Mouse (Mus musculus): Measurements from ENCODE around the gene Lmod3. TPM values are rescaled to one million over a fixed set of nuclear protein-coding genes. Genes with fewer than 3 reads are reported as not detected.
"Not testable (repeated sequence)": the region's sequence is repeated elsewhere in the genome, so short reads cannot be mapped to it uniquely, and the experiment has no call there.

The Lmod3 gene
- polyA plus RNA-seq, 3 experiments from 2014 or later: 0.15 to 0.16 TPM; not detected in 1

DNA sequence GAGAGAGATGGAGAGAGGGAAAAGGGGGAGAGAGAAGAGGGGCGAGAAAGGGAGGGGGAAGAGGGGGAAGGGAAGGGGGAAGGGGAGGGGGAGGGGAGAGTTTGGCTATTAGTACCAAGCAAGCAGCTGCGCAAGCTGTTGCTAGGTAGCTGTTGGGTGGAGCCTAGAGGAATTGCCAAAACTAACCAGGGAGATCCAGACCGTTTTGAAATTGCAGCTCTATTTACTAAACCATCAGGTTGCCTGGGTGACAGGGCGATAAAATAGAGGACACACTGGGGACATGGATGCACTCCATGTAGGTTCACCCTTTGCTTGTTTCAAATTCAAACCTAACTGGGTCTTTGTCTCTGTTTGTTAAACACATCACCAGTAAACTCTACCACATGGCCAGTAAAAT lies 23.8 kb upstream of the Lmod3 start:
- ATAC-seq: no peak

DNA sequence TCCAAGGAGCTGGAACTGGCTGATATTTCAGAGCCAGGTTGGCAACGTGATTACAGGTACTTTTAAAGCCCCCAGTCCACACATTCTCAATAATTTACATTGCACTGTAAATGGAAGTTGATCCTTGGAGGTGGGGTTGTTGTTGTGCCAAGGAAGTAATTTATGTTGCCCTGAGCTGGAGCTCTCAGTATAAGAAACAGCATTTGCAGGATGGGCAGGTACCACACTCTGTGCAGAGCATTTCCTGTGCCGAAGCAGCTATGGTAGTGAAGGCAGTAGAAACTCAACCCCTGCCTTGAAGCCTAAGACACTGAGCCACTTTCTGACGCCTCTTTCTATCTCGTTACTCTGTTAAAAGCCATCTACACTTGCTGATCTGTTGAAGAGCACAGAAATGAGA lies 23.2 kb upstream of the Lmod3 start:
- no peak for ATAC-seq

DNA sequence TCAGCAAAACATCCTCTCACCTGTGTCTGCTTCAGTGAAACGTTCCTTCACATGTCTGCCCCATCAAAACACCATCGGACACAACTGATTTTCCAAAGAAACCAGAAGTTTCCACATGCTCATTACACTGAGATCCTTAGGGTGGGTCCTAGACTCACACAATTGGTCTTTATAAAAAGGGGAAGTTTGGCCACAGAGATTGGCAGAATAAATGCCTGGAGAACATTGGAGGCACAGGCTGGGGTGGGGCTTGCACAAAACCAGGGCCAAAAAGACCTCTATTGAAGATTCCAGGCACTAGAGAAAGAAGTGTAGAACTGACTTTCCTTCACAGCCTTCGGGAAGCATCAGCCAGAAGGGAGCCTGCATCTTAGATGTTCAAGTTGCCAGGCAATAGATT lies 21.2 kb upstream of the Lmod3 start:
- ATAC-seq: no peak

DNA sequence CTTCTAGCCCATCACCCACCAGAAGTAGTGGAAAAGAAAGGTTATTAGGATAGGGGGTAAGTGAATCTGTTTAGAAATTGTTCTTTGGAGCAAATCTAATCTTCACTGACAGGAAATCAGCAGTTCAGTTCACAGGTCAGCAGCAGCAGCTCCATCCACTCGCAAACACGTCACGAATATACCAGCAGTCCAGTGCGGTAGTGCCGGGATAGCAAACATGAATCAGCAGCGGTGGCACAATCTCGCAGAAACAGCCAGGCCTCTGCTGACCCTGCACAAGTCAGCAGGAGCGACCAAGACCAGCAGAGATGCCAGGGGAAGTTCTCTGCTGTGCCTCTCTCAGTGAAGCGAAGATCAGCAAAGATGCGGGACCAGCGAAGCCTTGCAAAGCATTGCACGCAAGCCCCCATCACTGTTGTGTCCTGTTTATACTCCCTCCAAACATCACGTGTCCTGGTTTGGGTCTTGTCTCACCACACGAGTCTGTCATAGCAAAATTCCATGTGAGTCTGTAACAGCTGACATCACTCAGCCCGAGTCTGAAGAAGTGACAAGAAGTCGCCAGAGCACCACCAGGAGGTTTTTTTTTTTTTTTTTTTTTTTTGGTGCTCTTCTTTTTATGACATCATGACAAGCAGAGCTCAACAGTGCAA lies 20.6 kb upstream of the Lmod3 start:
- no peak for ATAC-seq

DNA sequence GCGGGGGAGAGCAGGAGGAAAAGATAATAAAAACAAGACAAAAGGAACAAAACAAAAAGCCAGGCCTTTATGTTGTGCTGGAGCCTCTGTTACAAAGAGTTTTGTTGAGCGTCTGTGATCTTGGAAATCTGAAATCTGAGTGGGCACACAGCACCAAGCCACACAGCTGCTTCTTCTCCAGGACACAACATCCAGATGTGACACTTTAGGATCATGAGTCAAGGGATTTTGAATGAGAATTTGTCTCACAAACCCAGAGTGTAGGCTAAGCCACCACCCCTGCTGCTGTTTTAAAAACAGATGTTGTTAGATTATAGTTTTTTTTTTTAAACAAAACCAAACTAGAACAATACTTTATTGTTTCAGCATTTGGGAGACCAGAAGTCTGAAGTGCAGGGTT lies 19.8 kb upstream of the Lmod3 start:
- ATAC-seq: no peak

DNA sequence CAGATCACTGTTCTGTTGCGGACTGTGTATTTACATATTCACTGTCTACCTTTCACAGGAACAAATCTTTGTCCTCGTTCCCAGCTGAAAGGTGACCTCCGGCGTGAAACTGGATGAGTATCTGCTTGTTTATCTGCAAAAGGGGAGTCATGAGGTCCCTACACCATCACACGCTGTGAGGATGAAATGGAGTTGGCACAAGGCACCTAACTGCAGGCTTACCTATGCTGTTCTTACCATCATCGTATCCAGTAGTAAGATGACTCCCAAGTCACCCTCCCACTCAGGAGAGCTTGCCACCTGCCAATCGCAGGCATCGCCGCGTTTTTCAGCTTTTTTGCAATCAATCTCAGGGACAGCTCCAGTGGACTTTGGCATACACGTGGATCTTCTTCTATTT lies 17.0 kb upstream of the Lmod3 start:
- ATAC-seq: no peak

DNA sequence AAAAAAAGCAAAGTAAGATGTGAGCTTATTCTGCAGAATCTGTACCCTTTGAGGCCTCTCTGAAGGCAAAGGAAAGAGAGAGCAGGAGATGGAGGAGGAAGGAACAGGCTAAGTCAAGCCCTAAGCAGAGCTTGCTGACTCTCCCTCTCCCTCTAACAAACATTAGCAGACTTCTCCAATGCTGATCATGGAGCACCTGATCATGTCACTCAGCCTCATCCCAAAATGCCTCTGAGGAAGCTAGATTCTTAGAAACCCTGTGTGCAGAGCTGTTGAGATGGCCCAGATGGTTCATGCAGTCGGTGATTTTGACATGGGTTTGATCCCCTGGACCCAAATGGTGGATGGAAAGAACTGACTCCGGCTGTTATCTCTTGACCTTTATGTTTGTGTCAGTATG lies 14.6 kb upstream of the Lmod3 start:
- no peak for ATAC-seq

DNA sequence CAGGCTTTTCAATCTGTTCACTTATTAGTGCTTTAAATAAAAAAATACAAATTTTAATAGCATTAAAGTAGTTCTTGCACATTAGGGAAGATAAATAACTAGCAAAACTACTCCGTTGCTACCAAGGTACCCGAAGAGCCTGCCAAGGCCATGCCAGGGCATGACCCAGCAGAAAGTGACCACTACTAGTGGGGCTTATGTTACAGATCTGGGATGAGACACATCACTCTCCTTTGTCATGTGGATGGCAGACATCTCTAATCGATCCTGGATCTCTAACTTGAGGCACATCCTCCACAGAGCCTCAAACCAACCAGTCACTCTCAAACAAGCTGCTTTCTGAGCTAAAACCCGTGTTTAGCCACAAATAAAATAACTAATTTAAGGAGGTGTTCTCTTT lies 14.1 kb upstream of the Lmod3 start:
- ATAC-seq: no peak

DNA sequence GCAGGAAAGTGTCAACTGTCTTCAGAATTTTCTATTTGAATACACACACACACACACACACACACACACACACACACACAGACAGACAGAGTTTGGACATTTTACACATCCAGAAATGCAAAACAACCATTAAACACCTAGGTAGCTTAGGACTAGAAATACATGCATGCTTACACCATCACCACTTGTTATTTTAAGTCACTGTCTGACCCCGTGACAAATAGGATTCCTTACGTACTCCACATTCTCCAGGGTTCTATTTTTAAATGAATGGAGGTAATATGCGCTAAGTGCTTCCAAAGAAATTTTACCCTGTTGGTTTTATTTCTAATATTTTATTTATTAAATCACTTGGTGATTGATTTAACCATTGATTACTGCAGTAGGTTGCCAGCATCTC lies 13.1 kb upstream of the Lmod3 start:
- ATAC-seq: no peak

DNA sequence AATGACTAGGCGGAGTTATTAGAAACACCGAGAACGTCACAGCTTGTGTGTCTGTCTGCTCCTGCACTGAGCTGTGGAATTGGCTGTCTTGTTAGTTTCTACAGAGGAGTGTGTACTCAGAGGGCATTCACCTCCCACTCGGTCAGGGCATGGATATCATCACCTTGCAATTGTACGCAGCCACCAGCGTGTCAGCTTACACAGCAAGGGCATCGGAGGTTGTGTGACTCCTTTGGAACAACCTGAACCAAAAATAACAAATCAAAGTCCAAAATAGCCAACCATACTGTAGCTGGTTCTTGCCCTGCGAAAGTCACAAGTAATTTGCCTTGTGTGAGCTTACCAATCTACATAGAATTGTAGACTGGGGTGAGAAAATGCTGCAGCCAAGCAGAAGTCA lies 12.7 kb upstream of the Lmod3 start:
- no peak for ATAC-seq

DNA sequence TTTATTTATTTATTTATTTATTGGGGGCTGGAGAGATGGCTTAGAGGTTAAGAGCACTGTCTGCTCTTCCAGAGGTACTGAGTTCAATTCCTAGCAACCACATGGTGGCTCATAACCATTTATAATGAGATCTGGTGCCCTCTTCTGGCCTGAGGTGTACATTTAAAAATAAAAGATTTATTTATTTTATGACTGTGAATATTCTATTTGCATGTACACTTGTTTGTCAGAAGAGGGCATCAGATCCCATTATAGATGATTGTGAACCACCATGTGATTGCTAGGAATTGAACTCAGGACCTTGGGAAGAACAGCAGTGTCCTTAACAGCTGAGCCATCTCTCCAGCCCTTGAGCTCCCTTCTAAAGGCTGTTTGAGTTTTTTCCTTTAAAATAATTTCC lies 11.2 kb upstream of the Lmod3 start:
- ATAC-seq: not testable (repeated sequence)

DNA sequence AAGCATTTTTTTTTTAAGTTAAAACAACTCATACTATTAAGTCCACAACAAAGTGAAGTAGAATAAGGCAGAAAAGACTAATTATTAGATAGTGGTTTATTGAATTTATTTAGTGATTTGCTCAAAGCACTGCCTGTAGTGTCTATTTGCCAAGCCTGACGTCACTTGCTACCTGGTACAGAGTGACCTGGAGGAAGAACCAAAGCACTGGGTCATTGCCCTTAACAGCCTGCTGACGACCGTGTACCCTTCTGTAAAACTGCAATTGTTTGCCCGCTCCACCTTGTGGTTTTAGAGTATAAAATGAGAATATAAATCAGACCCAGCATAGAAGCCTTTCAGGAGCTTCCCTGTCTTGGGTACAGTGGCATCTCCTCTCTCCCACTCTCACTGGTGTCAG lies 9.7 kb upstream of the Lmod3 start:
- no peak for ATAC-seq

DNA sequence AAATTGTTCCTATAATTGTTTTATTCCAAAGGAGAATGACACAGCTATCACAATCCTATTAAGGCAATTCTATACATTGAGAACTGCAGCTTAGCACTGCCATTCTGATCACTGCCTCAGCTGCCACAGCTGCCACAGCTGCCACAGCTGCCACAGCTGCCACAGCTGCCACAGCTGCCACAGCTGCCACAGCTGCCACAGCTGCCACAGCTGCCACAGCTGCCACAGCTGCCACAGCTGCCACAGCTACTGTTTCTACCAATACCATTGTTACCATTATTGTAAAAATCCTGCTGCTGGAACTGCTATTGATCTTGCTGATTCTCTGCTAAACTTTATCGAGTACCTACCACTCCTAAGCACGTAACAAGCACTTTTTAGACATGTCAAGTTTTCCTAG lies 7.4 kb upstream of the Lmod3 start:
- ATAC-seq: not testable (repeated sequence)

DNA sequence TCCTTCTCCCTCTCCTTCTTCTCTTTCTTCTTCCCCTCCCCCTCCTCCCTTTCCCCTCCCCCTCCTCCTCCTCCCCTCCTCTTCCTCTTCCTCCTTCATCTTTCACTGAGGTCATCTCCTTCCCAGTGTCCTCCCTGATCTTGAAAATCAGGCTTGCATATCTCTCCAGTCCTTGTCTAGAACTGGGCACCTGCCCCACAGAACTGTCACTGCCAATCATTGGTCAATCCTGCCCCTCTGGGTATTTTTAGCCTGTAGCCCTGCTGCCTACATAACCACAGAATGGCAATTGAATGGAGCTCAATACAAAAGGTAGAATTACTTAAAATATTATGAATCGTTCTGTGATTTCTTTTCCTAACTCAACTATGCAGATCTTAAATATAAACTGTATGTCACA lies 5.9 kb upstream of the Lmod3 start:
- no peak for ATAC-seq

DNA sequence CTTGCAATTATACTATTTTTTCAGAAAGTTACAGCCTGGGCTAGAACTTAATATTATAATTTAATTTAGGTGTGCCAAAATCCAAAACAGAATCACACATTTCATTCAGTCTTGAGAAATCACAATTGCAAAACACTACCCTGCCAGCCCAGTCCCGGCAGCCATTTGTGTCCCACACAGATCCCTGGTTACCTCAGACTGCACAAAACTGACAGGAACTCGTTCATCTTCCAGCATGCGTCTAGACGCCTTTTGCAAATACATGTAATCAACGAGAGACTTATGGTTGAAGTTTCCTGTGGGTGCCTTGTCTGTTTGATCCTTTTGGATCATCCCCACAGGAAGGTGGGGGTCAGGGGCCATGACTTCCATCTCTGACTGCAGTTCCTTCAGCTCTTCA lies 473 bp downstream of the Lmod3 start:
- no peak for ATAC-seq

DNA sequence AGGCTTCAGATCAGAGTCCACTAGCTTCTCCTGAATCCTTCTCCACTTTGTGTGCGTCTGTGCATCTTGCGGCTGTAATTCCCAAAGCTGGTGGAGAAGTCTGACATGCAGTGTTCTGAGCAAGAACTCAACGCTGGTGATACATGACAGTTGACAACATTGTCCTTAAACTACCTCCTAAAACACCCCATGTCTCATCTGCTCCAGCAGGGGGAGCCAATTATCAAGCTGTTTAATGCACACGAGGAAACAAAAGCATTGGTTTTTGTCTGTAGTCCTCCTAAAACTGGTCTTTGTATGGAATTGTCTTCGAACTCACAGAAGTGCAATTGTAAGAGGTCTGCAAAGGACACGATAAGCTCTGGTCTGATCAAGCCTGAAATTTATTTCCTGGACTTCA lies 1.6 kb downstream of the Lmod3 start:
- peak; percentile 70 for ATAC-seq

DNA sequence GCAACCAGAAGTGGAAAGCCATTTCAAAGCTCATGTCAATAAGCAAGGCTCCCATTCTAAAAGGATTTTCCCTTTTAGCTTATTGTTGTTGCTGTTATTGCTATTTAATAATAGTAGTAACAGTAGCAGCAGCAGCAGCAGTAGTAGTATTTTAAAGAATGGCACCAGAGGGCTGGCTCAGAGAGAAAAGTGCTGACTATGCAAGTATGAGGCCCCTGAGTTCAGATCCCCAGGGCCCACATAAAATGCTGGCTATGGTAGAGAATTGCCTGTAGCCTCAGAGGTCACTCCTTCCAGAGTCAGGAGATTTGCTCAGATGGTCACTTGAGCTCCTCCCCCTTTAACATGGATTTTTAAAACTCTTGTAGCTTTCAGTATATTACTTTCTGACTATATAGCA lies 7.4 kb downstream of the Lmod3 start:
- no peak for ATAC-seq

DNA sequence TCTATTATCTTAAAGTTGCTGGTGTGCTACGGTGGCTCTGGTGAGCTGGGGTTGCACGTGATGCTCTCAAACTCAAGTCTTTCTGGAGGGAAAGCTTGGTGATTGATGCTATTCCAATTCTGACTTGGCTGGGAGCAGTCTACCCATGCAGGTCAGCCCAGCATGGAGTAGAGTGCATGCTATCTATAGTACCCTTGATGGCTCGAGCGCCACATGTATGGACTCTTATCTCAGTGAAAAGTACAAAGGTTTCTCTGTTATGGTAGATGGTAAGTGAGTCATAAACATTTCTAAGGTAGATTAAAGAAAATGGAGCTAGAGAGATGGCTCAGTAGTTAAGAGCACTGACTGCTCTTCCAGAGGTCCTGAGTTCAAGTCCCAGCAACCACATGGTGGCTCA lies 10.0 kb downstream of the Lmod3 start:
- no peak for ATAC-seq

DNA sequence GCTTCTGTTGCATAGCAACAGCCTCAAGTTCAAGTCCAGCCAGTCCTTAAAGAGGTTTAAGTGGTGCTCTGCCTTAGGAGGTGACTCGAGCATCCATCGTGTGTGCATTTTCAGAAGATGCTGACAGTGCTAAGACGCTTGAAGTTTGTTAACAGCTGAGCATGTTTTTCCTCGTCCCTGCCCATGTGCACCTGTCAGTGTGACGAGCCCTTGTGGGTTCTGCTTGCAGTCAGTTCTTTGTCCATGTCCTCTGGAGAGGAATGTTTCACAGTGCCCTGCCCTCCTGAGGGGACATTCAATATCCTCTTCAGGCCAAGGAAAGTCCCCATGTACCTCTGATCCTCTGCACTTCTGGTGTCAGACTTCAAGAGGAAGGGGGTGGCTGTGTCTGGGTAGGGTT lies 12.5 kb downstream of the Lmod3 start:
- no peak for ATAC-seq

DNA sequence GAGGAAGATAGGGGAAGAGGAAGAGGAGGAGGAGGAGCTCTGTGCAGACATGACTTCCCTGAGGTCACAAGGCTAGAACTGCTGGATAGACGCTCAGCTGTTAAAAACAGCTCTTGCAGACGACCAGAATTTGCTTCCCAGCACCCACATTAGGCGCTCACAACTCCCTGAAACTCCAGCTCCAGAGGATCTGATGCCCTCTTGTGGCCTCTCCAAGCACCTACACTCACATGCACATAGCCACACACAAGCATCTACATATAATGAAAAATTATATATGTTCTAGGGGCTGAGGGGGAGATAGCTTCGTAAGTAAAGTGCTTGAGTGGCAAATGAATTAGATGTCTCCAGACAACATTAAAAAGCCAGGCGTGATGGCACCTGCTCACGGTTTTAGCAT lies 13.2 kb downstream of the Lmod3 start:
- ATAC-seq: no peak

DNA sequence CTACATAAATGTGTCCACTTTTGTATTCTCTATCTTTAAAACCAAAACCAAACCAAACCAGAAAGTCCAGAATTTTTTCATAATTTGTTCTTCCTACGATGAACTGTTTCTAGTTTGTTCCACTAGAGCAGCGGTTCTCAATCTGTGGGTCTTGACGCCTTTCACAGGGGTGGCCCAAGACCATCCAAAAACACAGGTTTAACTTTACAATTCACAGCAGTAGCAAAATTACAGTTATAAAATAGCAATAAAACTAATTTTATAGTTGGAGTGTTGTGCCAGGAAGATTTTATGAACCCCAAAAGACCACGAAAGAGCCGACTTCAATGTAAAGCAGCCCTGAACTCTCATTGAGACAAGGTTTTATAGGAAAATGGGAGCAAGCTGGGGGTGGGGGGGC lies 16.5 kb downstream of the Lmod3 start:
- no peak for ATAC-seq

DNA sequence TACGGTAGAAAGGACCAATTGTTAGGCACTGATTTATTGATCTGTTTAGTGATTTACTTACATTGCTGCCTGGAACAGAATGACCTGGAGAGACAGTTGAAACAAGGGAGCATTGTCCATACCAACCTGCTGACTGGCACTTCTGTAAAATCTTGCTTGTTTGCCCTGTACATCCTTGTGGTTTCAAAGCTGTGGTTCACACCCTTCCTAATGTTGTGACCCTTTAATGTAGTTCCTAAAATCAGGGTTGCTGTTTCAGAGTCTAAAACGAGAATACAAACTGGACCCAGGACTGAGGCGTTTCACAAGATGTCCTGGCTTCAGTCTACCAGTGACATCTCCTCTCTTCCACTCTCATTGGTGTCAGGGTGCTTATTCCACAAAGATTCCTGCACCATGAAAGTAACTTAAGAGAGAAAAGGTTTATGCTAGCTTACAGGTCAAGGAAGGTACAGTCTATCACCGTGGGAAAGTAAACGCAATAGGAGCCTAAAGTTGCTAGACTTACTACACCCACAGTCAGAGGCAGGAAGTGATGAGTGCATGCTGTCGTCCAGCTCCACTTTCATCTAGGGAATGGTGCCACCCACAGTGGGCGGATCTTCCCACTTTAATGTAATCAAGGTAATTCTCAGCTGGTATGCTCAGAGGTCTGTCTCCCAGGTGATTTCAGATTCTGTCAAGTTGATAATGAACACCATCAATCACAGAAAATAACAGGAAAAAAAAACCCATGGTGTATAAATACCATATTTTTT lies 17.5 kb downstream of the Lmod3 start:
- peak; percentile 48 for ATAC-seq

DNA sequence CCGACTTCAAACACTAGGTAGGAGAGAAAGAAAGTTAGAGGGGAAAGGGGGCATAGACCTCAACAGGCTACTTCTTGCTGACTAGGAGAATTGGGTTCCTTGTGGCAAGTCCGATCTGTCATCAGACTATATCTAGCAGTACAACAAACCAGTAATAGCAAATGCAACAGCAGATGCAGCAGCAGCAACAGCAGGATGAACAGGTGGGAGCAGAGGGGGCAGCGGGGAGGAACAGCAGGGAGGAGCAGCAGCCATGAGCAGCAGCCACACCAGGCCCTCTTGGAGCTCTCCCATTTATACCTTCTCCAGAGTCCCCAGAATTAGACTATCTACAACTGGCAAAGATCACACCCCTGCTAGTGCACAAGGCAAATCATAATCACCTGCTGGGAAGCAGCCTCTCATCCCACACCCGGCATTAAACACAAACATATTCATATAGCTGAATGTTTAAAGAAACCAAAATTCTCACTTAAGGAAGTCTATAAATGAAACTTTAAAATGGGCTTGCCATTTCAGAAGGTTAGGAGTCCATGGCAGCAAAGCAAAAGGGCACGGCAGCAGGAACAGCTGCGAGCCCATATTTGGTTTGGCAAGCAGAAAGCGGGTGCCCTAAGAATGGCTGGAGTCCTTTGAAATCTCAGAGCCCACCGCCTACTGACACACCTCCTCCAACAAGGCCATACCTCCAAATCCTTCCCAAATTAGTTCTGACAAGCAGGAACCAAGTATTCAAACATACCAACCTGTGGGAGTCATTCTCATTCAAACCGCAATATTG lies 25.3 kb downstream of the Lmod3 start:
- ATAC-seq: no peak

DNA sequence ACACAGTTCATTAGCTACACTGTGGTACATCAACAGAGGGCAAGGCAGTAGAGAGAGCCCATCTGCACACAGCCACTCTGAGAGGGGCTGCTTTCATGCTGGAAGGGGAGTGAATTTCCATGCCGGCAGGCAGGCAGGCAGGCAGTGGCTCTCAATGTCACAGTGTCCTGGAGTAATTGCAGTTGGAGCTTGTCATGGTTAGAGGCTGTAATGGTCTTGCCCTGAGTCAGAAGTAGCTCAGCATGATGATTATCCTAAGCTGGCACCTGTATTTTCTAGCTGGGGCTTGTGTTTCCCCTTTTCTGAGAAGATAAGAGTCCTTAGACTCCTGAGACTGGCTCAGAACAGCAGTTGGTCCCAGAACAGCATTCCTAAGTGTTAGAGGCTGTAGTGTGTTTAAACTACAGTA lies 26.5 kb downstream of the Lmod3 start:
- no peak for ATAC-seq

Measured in inflammation-experienced regulatory T-cells, adult 6 months (primary cell).